Mouse (Mus musculus) erythroblast, embryonic 14.5 days (primary cell): ENCODE results near the gene Tspan13.

Experiments
- GATA1 ChIP-seq: IDR thresholded peaks from 2 replicates; pipeline ENCODE4 v1.6.1; 2012; ENCODE audit warnings: low read length, inconsistent platforms, mixed read lengths
- TAL1 ChIP-seq: IDR thresholded peaks from 3 replicates; pipeline ENCODE4 v1.6.1; 2012; ENCODE audit warnings: low read length, inconsistent platforms, mixed read lengths

DNA sequence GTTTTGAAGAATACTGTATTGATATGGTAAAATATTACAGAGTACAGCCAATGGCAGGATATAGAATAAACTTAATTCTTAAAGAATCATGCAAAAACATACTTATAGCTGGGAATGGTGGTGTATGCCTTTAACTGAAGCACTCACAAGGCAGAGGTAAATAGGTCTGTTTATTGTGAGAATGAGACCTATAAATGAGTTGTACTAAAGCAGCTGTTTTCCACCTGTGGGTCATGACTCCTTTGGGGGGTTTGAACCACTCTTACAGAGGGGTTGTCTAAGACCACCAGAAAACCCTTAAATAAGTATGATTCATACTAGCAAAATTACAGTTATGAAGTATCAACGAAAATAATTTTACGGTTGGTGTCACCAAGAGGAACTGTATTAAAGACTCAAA, 43.1 kb upstream of the Tspan13 start:
- no peak for TF ChIP-seq GATA1
- TF ChIP-seq TAL1, result no peak
